Mouse (Mus musculus) liver, embryonic 14.5 days (tissue): Measurements from ENCODE around the gene Hnrnpa1.

Experiments
- CTCF ChIP-seq: IDR thresholded peaks from 2 replicates; pipeline ENCODE4 v1.5.1; 2016; ENCODE audit warnings: antibody characterized with exemption, low read depth, control low read depth
- EP300 ChIP-seq: IDR thresholded peaks from 2 replicates; pipeline ENCODE4 v1.6.1; 2016; ENCODE audit warnings: antibody characterized with exemption, low read depth

GRCm38 (mm10) chr15:103279750-103280149 lies 39.5 kb downstream of the Hnrnpa1 start:
- TF ChIP-seq CTCF (peak; percentile 73), EP300 (no peak)
